Mouse (Mus musculus): Measurements from ENCODE around the gene Tmem256. TPM values are rescaled to one million over a fixed set of nuclear protein-coding genes. Genes with fewer than 3 reads are reported as not detected.
A peak's percentile ranks its signal among the peaks of the same experiment; 100 is the strongest.

Tmem256 gene
- total RNA-seq, 2 experiments from 2014 or later = 66.7 to 210 TPM

DNA sequence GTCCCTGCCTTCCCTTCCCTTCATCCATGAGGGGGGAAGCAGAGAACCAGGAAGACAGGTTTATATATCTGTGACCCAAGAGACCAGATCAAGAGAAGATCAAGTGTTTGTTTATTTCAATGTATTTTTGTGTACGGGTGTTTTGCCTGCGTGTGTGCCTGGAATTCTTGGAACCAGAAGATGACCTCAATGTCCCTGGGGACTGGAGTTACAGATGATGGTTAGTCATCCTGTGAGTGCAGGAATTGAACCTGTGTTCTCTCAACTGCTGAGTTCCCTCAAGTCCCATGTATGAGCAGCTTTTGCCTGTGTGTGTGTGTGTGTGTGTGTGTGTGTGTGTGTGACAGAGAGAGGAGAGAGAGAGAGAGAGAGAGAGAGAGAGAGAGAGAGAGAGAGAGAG, 30.7 kb upstream of the Tmem256 start:
- ATAC-seq (replicated peaks; ENCODE audit: low FRiP score, low TSS enrichment, poor library complexity, severe bottlenecking) = no peak

DNA sequence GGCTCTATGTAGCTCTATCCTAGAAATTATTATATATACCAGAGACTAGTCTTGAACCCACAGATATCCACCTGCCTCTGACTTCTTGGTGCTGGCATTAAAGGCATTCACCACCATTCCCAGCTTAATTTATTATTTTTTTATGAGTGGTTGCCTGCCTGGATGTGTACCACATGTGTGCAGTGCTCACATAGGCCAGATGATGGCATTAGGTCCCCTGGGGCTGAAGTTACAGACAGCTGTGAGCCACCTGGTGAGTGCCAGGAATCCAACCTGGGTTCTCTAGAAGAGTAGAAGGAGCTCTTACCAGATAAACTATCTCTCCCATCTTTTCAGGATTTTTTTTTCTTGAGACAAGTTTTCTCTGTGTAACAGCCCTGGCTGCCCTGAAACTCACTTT, 28.0 kb upstream of the Tmem256 start:
- ATAC-seq (replicated peaks; ENCODE audit: low FRiP score, low TSS enrichment, poor library complexity, severe bottlenecking) = no peak

DNA sequence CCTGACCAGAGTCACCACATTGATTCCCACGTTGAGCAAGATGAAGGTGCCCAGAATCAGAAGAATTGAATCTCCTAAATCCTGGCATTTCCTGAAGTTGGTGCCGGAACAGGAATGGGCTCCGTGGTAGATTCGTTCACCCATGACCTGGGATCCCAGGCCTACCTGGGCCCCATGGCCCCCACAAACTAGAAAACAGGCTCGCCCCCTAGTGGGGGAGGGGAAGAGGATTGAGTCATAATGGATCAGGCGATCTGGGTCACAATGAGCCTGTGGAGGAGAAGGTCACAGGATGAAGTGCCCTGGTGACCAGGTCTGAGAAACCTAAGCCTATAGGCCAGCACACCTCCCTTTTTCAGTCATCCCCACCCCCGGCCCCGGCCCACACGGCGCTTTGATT, 23.2 kb upstream of the Tmem256 start, which contains the start of gene Gm39566:
Gm39566 (minus strand) TSS at position 144 of the 400 bp plus-strand sequence.
- no peak for ATAC-seq (replicated peaks; ENCODE audit: low FRiP score, low TSS enrichment, poor library complexity, severe bottlenecking)

DNA sequence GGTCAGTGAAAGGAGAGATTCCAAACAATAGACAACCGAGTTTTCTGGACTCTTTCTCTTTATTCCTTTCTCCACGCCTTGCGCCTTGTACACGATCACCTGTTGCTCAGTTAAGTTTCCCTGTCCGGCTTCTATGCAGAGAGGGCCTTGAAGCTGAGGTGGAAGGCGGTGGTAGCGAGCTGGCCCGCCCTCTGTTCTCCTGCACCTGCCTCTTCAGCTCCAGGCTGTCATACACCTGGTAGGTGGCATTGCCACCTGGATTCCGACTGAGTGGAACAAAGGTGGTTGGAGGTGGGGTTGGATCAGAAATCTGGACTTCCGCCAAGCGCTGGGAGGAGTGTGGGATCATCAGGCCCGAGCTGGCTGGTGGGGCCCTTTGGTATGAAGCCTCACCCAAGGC, 21.8 kb upstream of the Tmem256 start:
- no peak for ATAC-seq (replicated peaks; ENCODE audit: low FRiP score, low TSS enrichment, poor library complexity, severe bottlenecking)

DNA sequence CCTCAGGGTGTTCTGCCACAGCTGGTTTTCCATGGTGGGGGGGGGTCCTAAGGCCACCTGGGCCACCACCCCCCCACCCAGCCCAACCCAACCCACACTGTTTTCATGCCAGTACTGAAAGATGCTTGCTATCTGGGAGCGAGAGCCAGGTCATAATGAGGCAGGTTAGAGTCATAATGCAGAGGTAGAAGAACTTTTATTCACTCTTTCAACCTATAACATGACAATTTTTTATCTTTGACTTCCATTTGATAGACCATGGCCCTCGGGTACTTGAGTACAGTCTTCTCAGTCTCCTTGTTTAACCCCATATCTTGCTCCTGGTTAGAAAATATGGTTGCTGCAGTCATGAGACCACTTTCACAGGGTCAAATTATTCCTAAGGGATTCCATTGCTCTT, 19.9 kb upstream of the Tmem256 start, which contains the start of gene Spem2:
Spem2 (minus strand) TSS at position 101 of the 400 bp plus-strand sequence.
- ATAC-seq (replicated peaks; ENCODE audit: low FRiP score, low TSS enrichment, poor library complexity, severe bottlenecking) = no peak

DNA sequence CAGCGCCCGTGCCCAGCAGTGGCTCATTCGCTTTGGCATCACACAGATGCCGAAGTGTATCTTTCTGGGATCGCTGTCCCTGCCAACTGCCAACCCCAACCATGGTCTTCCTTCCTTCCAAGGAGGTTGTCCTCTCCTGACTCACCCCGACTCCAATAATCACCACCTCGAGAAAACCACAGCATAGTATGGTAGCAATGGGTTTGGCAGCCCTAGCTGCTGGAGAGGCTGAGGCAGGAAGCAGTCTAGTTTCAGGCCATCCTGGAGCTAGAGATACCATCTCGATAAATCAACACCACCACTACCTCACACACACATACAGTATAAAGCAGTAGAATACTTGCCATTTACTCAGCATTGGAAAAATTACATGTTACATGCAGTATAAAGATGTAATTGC, 19.4 kb upstream of the Tmem256 start:
- no peak for ATAC-seq (replicated peaks; ENCODE audit: low FRiP score, low TSS enrichment, poor library complexity, severe bottlenecking)

DNA sequence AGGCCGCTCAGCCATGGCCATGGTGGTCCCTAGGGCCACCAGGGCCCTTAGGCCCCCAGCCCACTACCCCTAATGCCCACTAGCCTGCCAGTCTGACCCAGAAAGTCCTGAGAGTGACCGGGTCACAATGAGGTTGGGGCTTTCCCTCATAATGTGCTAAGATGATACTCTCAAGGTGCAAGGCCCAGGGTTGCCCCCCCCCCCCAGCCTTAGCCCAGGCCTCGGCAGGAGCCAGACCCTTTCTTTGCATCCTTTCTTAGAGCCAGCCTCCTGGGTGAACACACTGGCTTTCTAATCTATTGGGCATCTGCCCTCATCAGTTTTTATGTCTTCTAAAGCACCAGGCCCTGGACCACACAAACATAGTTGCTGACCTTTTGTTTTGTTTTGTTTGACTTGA, 16.2 kb upstream of the Tmem256 start, which contains the start of gene Spem1:
Spem1 (minus strand) TSS at position 101 of the 400 bp plus-strand sequence.
- no peak for ATAC-seq (replicated peaks; ENCODE audit: low FRiP score, low TSS enrichment, poor library complexity, severe bottlenecking)

DNA sequence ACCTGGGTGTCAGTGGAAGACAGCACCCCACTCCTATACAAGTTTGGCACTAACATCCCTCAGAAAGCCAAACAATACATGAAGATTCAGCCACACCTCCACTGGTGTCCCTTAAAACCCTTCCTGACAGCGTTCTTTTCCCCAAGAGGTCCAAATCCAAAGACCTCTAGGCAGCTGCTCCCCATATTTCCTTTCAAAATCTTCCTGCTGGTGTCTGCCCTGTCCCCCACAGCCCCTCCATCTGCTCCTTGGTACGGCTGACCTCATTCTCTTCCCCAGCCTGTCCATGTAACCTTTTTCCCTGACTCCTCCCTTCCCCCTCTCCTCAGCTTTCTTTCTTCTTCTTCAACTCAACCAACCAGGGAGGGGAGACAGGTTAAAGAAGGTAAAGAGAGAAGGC, 14.9 kb upstream of the Tmem256 start:
- no peak for ATAC-seq (replicated peaks; ENCODE audit: low FRiP score, low TSS enrichment, poor library complexity, severe bottlenecking)

DNA sequence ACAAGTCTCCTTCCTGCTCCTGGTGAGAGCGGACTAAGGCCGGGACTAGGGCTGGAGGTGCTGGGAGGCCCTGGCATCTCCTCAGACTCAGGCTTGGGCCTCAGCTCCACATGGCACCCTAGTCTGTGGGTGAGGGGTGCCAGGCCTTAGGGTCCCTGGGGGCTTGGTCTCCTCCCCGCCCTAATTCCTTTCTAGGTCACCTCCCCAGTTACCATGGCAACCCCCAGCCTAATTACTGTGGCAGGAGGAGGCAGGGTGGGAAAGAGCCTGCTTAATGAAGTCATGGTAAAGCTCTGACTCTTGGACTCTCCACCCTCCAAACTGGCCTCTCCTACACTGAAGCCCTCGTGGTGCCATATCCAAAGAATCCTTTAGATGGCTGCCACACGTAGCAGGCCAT, 9.5 kb upstream of the Tmem256 start:
- ATAC-seq (replicated peaks; ENCODE audit: low FRiP score, low TSS enrichment, poor library complexity, severe bottlenecking) = no peak

DNA sequence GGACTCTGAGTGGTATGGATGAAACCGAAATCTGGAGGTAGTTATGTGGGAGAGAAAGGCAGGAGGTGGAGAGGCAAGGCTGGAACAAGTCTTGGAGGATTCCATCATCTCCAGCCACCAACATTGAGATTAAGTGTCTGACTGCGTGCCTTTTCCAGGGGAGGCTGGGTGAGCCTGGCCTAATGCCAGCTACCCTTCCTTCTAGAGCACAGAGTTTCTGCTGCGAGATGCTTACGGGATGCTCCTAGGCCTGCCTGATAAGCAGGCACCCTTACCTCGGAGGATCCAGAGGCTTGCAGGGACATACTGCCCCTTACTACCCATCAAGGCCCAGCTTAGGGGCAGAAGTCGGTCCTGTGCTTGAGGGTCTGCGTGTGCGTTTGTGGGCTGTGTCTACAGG, 4.8 kb upstream of the Tmem256 start:
- 0 out of 2 replicates have a peak, but pooled peaks have one; percentile 16 for ATAC-seq (replicated peaks; ENCODE audit: low FRiP score, low TSS enrichment, poor library complexity, severe bottlenecking)

DNA sequence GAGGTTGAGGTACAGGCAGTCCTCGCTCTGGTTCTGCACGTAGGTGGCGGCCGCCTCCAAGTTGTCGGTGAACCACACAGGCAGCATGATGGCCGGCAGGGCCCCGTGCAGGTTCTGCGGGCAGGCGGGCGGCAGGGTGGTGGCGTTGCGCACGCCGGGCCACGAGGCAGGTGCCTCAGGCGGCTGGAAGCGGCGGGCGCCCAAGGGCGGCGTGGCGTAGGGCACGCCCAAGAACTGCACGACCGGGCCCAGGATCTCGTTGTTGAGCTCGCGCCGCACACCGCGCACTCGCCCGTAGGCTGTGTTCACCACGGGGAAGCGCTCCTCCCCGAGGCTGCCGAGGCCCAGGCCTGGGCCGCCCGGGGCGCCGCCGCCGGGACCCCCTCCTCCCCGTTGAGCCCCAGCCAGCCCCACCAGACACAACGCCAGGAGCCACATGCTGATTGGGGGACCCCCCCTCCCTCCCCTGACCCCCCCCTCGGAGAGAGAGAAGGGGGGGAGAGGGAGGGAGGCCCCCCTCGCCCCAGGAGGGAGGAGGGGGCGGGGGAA, 4.2 kb upstream of the Tmem256 start:
- peak; percentile 39 for ATAC-seq (replicated peaks; ENCODE audit: low FRiP score, low TSS enrichment, poor library complexity, severe bottlenecking)

DNA sequence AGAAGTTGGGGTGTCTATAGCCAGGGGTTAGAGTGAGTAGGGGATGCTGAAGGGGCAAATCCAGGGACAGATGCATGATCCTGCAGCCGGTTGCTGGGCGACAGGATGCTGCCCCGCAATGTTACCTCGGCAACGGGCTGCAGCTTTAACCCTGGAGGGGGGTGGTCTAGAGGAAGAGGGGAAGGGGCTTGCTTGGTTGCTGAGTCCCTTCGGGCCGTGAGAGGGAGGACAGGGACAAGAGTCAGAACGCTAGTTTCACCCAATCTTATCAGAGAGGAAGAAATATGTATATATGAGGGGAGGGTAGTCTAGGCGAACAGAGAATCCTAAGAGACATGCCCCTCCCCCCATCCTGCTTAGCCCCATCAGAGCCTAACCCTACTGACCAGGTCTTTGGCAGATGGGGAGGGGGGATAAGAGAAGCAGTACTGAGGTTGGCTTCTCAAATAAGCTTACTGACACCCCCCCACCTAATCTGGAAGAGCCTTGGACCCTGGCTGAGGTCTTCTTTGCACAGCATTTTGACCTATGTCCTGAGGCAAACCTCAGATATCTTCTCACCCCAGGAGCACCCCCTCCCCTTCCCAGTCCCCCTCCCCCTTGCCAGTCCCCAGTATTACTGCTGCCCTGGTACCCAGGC, 2.9 kb upstream of the Tmem256 start:
- no peak for ATAC-seq (replicated peaks; ENCODE audit: low FRiP score, low TSS enrichment, poor library complexity, severe bottlenecking)

DNA sequence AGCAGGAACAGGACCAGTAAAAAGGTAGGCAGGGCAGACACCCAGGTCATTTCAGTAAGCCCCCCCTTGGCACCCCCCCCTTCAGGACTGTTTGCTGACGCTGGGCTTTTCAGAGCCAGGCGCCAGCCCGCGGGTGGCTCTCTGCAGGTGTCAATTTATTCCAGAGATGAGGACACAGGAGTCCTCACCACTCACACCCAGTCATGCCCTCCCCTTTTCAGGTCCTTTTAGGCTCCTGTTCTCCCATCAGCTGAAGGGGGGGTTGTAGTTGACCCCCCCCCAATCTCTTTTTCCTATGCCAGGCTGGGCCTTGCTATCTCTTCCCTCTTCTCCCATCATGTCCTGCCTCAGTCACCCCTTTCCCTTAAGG, 2.4 kb upstream of the Tmem256 start:
- ATAC-seq (replicated peaks; ENCODE audit: low FRiP score, low TSS enrichment, poor library complexity, severe bottlenecking) = no peak

DNA sequence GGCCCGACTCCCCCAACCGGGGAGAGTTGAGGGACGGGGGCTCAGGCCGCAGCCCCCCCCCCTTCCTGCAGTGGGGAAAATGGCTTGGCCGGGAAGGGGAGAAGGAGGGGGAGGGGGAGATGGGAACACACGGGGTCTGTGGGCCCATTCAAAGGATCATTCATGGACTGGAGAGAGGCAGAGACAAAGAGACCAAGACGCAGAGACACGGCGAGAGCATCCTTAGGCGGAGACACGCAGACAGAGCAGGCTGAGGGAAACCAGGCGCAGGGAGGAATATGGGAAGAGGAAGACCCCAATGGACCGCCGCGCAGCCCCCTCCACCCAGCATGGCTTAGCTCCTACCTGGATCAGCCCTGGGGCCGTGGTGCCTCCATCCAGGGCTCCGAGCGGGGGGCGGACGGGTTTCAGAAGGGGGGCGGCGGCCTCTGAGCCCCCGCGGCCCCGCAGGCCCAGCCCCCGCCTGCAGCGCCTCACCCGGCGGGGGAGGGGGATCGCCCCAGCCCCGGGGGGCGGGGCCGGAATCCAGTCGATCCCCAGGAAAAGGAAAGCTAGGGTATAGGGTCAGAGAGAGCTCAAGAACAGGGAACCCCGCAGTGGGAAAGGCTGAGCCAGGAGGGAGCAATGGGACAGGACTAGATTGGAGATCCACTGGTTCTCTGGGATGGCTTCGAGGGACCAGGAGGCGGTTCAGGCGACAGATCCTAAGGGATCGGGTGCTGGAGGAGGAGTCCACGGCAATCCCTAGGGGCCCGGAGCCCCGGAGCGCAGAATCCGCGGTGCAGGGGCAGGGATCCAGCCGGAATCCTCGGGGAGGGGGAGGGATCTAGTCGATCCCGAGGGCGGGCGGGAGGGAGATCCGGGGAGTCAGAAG, 1.4 kb upstream of the Tmem256 start:
- ATAC-seq (replicated peaks; ENCODE audit: low FRiP score, low TSS enrichment, poor library complexity, severe bottlenecking) = no peak

DNA sequence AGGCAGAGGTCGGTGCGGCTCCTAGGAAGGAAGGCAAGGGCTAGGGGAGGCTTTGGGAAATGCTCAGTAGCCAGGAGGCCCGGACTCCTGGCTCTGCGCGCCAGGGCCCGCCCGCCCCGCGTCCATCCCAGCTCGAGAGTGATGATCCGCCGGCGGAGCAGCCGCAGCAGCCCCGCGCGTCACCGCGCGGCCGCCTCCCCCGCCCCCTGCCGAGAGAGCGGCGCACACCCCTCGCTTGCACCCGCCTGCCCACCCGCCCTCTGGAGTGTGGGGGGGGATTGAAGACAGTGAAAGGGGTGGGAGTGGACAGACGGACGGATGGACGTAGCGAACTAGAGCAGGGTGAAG, 736 bp upstream of the Tmem256 start, which contains the start of gene Nlgn2:
Nlgn2 (minus strand) TSS at position 181 of the 348 bp plus-strand sequence.
- no peak for ATAC-seq (replicated peaks; ENCODE audit: low FRiP score, low TSS enrichment, poor library complexity, severe bottlenecking)

DNA sequence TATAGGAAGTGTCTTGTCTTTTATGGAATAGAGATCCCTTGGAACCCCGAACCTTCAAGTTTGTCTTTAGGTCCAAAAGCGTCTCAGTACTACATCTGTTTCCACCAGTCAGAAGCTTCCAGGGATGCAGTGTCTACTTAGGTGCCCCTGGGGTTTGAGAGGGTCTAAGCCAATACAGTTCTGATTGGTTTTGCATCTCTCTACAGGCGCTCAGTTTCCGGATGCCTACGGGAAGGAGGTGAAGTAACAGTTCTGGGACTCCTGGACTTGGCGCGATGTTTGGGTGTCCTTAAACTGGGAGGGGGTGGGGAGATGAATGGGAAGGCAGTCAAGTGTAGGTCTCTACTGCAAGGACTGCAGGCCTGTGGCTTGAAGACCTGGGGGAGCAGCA, 395 bp downstream of the Tmem256 start:
- no peak for ATAC-seq (replicated peaks; ENCODE audit: low FRiP score, low TSS enrichment, poor library complexity, severe bottlenecking)

DNA sequence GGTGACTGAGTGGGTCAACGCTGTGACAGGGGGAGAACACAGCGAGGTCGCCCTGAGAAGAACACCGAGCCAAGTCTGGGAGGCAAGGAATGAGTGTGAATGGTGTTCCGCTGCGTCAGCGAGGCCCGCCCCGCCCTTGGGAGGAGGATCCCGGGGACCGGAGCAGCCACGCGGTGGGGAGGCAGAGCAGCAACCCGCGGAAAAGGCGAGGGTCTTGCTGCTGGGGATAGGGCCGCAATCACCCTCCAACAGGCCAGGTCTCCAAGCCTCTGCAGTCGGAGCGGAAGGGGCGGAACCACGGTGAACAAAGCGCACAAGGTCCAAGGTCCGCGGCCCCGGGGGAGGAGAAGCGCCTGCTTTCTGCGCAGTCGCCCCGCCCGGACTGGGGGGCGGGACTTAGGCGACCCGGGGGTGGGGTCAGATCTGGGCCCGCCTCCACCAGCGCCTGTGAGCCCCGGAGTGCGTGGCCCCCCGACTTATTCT, 7.9 kb downstream of the Tmem256 start, which contains the start of gene Plscr3:
Plscr3 (plus strand) TSS at position 179 of the 483 bp plus-strand sequence.
- ATAC-seq (replicated peaks; ENCODE audit: low FRiP score, low TSS enrichment, poor library complexity, severe bottlenecking) = peak; percentile 84

DNA sequence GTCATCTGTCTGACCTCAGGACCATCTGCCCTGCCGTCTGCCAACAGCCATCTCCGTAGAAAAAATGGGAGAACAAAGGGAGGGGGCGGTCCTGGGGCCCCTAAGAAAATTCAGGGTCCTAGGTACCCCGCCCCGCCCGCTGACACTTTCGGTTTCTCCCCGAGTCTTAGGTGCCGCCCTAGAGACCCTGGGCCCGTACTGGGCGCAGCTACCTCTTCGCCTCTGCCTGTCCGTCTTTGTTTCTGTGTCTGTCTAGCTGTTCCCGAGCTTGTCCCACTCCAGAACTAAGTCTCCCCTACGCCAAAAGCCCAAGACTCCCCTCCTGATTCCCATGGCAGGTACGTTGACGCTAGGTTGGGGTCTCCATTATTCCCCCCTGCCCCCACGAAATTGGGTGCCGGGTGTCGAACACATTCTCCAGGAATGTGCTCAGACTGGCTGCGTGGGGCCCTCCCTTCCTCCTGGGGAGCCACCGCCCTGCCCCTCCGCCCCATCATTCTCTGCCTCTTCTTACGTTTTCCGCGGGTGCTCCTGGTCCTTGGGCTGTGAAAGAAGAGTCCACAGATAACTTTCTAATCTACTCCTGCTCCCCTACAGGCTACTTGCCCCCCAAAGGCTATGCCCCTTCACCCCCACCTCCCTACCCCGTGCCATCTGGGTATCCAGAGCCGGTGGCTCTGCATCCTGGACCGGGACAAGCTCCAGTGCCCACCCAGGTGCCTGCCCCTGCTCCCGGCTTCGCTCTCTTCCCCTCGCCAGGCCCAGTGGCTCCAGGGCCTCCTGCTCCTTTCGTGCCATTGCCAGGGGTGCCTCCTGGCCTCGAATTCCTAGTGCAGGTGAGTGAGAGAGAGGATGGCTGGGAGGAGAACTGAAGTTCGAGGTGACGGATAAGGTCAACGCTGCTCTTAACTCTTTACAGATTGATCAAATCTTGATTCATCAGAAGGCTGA, 8.7 kb downstream of the Tmem256 start:
- ATAC-seq (replicated peaks; ENCODE audit: low FRiP score, low TSS enrichment, poor library complexity, severe bottlenecking) = peak; percentile 26; the same call in 1 of the 2 replicates

DNA sequence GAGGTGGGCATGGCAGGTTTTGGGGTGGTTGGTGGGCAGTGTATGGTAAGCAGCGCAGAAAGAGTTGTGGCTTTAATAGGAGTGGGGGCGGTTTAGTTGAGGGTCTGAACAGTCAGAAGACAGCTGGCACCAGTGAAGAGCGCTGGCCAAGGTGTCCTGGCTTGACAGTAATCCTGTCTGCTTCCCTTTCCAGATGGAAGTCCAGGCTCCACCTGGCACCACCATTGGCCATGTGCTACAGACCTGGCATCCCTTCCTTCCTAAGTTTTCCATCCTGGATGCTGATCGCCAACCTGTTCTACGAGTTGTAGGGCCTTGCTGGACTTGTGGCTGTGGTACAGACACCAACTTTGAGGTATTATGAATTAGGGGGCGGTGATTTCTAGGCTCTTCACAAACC, 9.7 kb downstream of the Tmem256 start:
- ATAC-seq (replicated peaks; ENCODE audit: low FRiP score, low TSS enrichment, poor library complexity, severe bottlenecking) = no peak
